ENCODE assay signal across 18 mouse cellular contexts in the genomic region with DNA sequence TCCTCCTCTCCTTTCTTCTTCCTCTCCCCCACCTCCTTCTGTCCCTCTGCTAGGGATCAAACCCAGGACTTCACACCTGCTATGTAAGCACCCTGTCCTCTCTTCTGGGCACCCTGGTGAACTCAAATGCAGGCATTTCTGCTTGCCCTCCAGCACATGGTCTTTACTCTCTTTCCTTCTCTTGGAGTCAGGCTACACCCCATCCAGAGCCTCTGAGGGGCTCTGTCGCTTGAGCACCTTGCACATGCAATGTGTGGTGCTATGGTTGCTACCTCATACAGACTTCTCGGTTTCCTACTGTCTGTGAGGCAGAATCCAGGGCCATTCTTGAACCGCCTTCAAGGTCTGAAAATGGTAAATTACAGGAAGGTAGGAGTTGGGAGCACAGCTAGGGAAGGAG. TPM values are rescaled to one million over a fixed set of nuclear protein-coding genes. Genes with fewer than 3 reads are reported as not detected.
A peak's percentile ranks its signal among the peaks of the same experiment; 100 is the strongest.
DNase-seq lines count a peak whose midpoint lies in the region; ATAC-seq and TF ChIP-seq lines count a peak whose summit lies in the region.
"Had no signal": no experiment of that assay in that cellular context is flagged by ENCODE, and none has a peak within 500 bp of the region (broad histone marks: within the 10 kb centered on the region; RNA-seq: fewer than 3 reads in every experiment).

No protein-coding gene starts in this region.

- no peak overlapping the region for H3K9ac ChIP-seq in kidney, embryonic 14.5 days (ENCODE audit: low read depth, low read length)
- H3K9ac ChIP-seq in lung, postnatal 0 days (replicated peaks; ENCODE audit: low read depth) = no peak overlapping the region
- no peak overlapping the region for H3K9ac ChIP-seq in liver, embryonic 16.5 days (ENCODE audit: low read depth, low read length)
- H3K9ac ChIP-seq: forebrain, embryonic 15.5 days; hindbrain, embryonic 12.5 days; neural tube, embryonic 12.5 days; stomach, embryonic 15.5 days had no signal

- peak overlapping the region; percentile 89 for H3K4me3 ChIP-seq in gastrocnemius, adult 2 months
- H3K4me3 ChIP-seq in kidney, embryonic 14.5 days (ENCODE audit: low read length) = no peak overlapping the region
- H3K4me3 ChIP-seq in lung, postnatal 0 days (ENCODE audit: low read depth, low read length) = no peak overlapping the region
- no peak overlapping the region for H3K4me3 ChIP-seq in liver, embryonic 16.5 days (ENCODE audit: low read depth, low read length)
- H3K4me3 ChIP-seq: forebrain, embryonic 15.5 days; hindbrain, embryonic 12.5 days; neural tube, embryonic 12.5 days had no signal

- no peak for ATAC-seq in kidney, embryonic 14.5 days (ENCODE audit: low FRiP score, low TSS enrichment)
- no peak for ATAC-seq in lung, postnatal 0 days
- ATAC-seq in liver, embryonic 16.5 days (ENCODE audit: low read depth) = no peak
- ATAC-seq: activated CD4-positive, CD25-positive, alpha-beta regulatory T cell, adult 4 months; forebrain, embryonic 15.5 days; midbrain, embryonic 16.5 days had no signal

- WGBS in kidney, embryonic 14.5 days = 73% methylated on average over 3 of the region's 3 CpGs
- 80% methylated on average over 3 of the region's 3 CpGs for WGBS in lung, postnatal 0 days
- 53% methylated on average over 3 of the region's 3 CpGs for WGBS in liver, embryonic 16.5 days (ENCODE audit: insufficient replicate concordance)

- intact Hi-C loops in gastrocnemius, adult 2 months (cut with DNase I) = loop anchor here (5.0 kb wide), 1 partner anchor 38 kb away; no protein-coding TSS in a partner anchor
- intact Hi-C loops in gastrocnemius, postnatal 14 days (cut with DNase I; ENCODE audit: low total_unique reads) = loop anchor here (5.0 kb wide), 1 partner anchor 38 kb away; no protein-coding TSS in a partner anchor

- TF ChIP-seq EP300 in lung, postnatal 0 days (IDR thresholded peaks at IDR 0.05) = no peak

- H3K27ac ChIP-seq in gastrocnemius, adult 2 months = peak overlapping the region; percentile 99
- H3K27ac ChIP-seq in kidney, embryonic 14.5 days (ENCODE audit: low read depth, low read length) = no peak overlapping the region
- no peak overlapping the region for H3K27ac ChIP-seq in lung, postnatal 0 days (ENCODE audit: low read length)
- H3K27ac ChIP-seq in liver, embryonic 16.5 days (ENCODE audit: low read length) = no peak overlapping the region
- H3K27ac ChIP-seq: forebrain, embryonic 15.5 days; hindbrain, embryonic 12.5 days; neural tube, embryonic 12.5 days; stomach, embryonic 15.5 days had no signal

- H3K27me3 ChIP-seq in kidney, embryonic 14.5 days (ENCODE audit: control insufficient read depth, insufficient read depth, low read length) = no peaks in the 10 kb centered on the region
- H3K27me3 ChIP-seq in lung, postnatal 0 days (replicated peaks; ENCODE audit: insufficient read depth, low read length) = no peaks in the 10 kb centered on the region
- H3K27me3 ChIP-seq in liver, embryonic 16.5 days (ENCODE audit: control insufficient read depth, insufficient read depth, low read depth, low read length) = peaks cover 23% of the 10 kb centered on the region
- H3K27me3 ChIP-seq: CH12.LX; stomach, embryonic 15.5 days had no signal

- H3K4me2 ChIP-seq in kidney, embryonic 14.5 days (replicated peaks; ENCODE audit: low read depth, low read length) = peak overlapping the region; percentile 6; the same call in 1 of the 2 replicates
- H3K4me2 ChIP-seq in lung, postnatal 0 days (replicated peaks; ENCODE audit: low read depth, low read length) = peak overlapping the region; percentile 91; the same call in 1 of the 2 replicates
- 0 out of 2 replicates have a peak overlapping the region, but pooled peaks have one; percentile 7 for H3K4me2 ChIP-seq in liver, embryonic 16.5 days (ENCODE audit: low read depth, low read length)
- H3K4me2 ChIP-seq: forebrain, embryonic 15.5 days; hindbrain, embryonic 12.5 days; neural tube, embryonic 12.5 days had no signal

- H3K4me1 ChIP-seq in kidney, embryonic 14.5 days (ENCODE audit: control insufficient read depth, insufficient read depth, low read length) = peaks cover 68% of the 10 kb centered on the region
- peaks cover 14% of the 10 kb centered on the region for H3K4me1 ChIP-seq in lung, postnatal 0 days (ENCODE audit: insufficient read depth, low read depth, low read length)
- H3K4me1 ChIP-seq in liver, embryonic 16.5 days (ENCODE audit: control insufficient read depth, low read depth, low read length) = peaks cover 23% of the 10 kb centered on the region

- no peaks in the 10 kb centered on the region for H3K9me3 ChIP-seq in kidney, embryonic 14.5 days (ENCODE audit: control insufficient read depth, low read length)
- no peaks in the 10 kb centered on the region for H3K9me3 ChIP-seq in lung, postnatal 0 days (ENCODE audit: low read length)
- H3K9me3 ChIP-seq in liver, embryonic 16.5 days (replicated peaks; ENCODE audit: control insufficient read depth, low read length) = no peaks in the 10 kb centered on the region
- H3K9me3 ChIP-seq: forebrain, embryonic 15.5 days; hindbrain, embryonic 12.5 days; neural tube, embryonic 12.5 days; stomach, embryonic 15.5 days had no signal

- H3K36me3 ChIP-seq in kidney, embryonic 14.5 days (ENCODE audit: control insufficient read depth, insufficient read depth, low read length) = no peaks in the 10 kb centered on the region
- no peaks in the 10 kb centered on the region for H3K36me3 ChIP-seq in lung, postnatal 0 days (ENCODE audit: insufficient read depth, low read length)
- no peaks in the 10 kb centered on the region for H3K36me3 ChIP-seq in liver, embryonic 16.5 days (ENCODE audit: control insufficient read depth, insufficient read depth)
- H3K36me3 ChIP-seq: forebrain, embryonic 15.5 days; hindbrain, embryonic 12.5 days; neural tube, embryonic 12.5 days; stomach, embryonic 15.5 days had no signal

- no peak for TF ChIP-seq CTCF in gastrocnemius, adult 2 months (IDR thresholded peaks at IDR 0.05)
- no peak for TF ChIP-seq CTCF in lung, postnatal 0 days (IDR thresholded peaks at IDR 0.05)

- no peak for DNase-seq in gastrocnemius, adult 2 months
- DNase-seq in gastrocnemius, postnatal 14 days = no peak
- DNase-seq in kidney, adult 11 months = no peak
- DNase-seq in lung, postnatal 0 days (ENCODE audit: low spot score) = no peak
- DNase-seq in lung, adult 18-20 months = no peak
- DNase-seq in adrenal gland, adult 8-10 months = no peak
- DNase-seq: cerebellum, adult 11-12 months; kidney, postnatal 25 days; right cerebral cortex, postnatal 4 days had no signal

RNA-seq across cellular contexts. Expression of gene Rcsd1, which starts 4.7 kb away (rescaled TPM):
- total RNA-seq in gastrocnemius, adult 2 months (2021) = 10 to 100 TPM; 93.3 to 95.0 TPM
- 100 to 1,000 TPM; 117 to 125 TPM for total RNA-seq in gastrocnemius, postnatal 14 days (2021)
- polyA plus RNA-seq in kidney, embryonic 14.5 days (2014; fragmentation: Nextera tagmentation; extraction: Ambion mirVana) = 29.4 and 44.4 TPM in 2 replicates
- polyA plus RNA-seq in lung, postnatal 0 days (2015; fragmentation: Nextera tagmentation; extraction: Ambion mirVana) = 49.6 and 54.4 TPM in 2 replicates
- 12.1 and 12.8 TPM in 2 replicates for polyA plus RNA-seq in liver, embryonic 16.5 days (2015; fragmentation: Nextera tagmentation; extraction: Ambion mirVana)
- 10 to 100 TPM; 15.2 to 23.8 (median 18.2) TPM for total RNA-seq in adrenal gland, adult 8-10 months (2022)

RNA-seq across cellular contexts. Expression of gene Creg1, which starts 58.7 kb away (rescaled TPM):
- total RNA-seq in gastrocnemius, adult 2 months (2021) = 10 to 100 TPM; 46.2 to 67.4 TPM
- 10 to 100 TPM; 40.3 to 44.6 TPM for total RNA-seq in gastrocnemius, postnatal 14 days (2021)
- 53.8 and 56.9 TPM in 2 replicates for polyA plus RNA-seq in kidney, embryonic 14.5 days (2014; fragmentation: Nextera tagmentation; extraction: Ambion mirVana)
- polyA plus RNA-seq in lung, postnatal 0 days (2015; fragmentation: Nextera tagmentation; extraction: Ambion mirVana) = 123 and 148 TPM in 2 replicates
- polyA plus RNA-seq in liver, embryonic 16.5 days (2015; fragmentation: Nextera tagmentation; extraction: Ambion mirVana) = 316 and 317 TPM in 2 replicates
- total RNA-seq in adrenal gland, adult 8-10 months (2022) = 10 to 100 TPM; 46.5 to 65.7 (median 56.5) TPM

Comparison
In these comparisons a context has a peak if more than half of its experiments do, and no peak if none do; other contexts are left out.
1. H3K4me2 ChIP-seq: peak in every context shown above with its lines; median percentile 91 in lung, postnatal 0 days; 7 in liver, embryonic 16.5 days; 6 in kidney, embryonic 14.5 days.